Mouse (Mus musculus) hindbrain, postnatal 0 days (tissue): ENCODE measurements at regions not wholly inside any gene's neighbourhood (a gene's known extent, or its start where the extent isn't known, plus 50 kb on each side); places are given as distances from the start of the nearest gene placed in this dataset.

Experiments
- ATAC-seq: fragments of 200-750 bp; cut with Nextera tagmentation; 2 replicates; pipeline ENCODE4 v1.8.0; 2017; ENCODE audit warnings: mild to moderate bottlenecking, moderate TSS enrichment, moderate library complexity
- DNase-seq: peaks from one replicate; pipeline ENCODE4 v3.0.0-alpha.2; 2015; ENCODE audit warnings: low spot score
- H3K27ac ChIP-seq: fragments of 300-500 bp; sonication (generic); 2 replicates; pipeline ENCODE4 v1.5.1; 2014; ENCODE audit warnings: mild to moderate bottlenecking
- H3K27me3 ChIP-seq: fragments of 300-500 bp; sonication (generic); 2 replicates; pipeline ENCODE4 v1.6.1; 2014; ENCODE audit warnings: low read length, mixed read lengths; ENCODE audit not compliant: insufficient read depth
- H3K36me3 ChIP-seq: fragments of 300-500 bp; sonication (generic); 2 replicates; pipeline ENCODE4 v1.6.1; 2014; ENCODE audit warnings: low read length, mixed read lengths; ENCODE audit not compliant: insufficient read depth
- H3K4me1 ChIP-seq: fragments of 300-500 bp; sonication (generic); 2 replicates; pipeline ENCODE4 v1.6.1; 2014; ENCODE audit warnings: antibody characterized with exemption, low read length, mixed read lengths; ENCODE audit not compliant: insufficient read depth
- H3K4me2 ChIP-seq: fragments of 300-500 bp; sonication (generic); 2 replicates; pipeline ENCODE4 v1.6.1; 2014; ENCODE audit warnings: low read depth, mild to moderate bottlenecking, low read length, moderate library complexity, mixed read lengths
- H3K4me3 ChIP-seq: fragments of 300-500 bp; sonication (generic); 2 replicates; pipeline ENCODE4 v1.5.1; 2014; ENCODE audit warnings: low read length
- H3K9ac ChIP-seq: fragments of 300-500 bp; sonication (generic); replicated peaks from 2 replicates; pipeline ENCODE4 v1.6.1; 2014; ENCODE audit warnings: mild to moderate bottlenecking, low read length, moderate library complexity, mixed read lengths
- H3K9me3 ChIP-seq: fragments of 300-500 bp; sonication (generic); 2 replicates; pipeline ENCODE4 v1.6.1; 2016; ENCODE audit warnings: low read length, mixed read lengths
- CTCF ChIP-seq: IDR thresholded peaks from 2 replicates; pipeline ENCODE4 v1.5.1; 2016; ENCODE audit warnings: antibody characterized with exemption, control low read depth, low read depth
- WGBS: fragments of 180-500 bp; shearing (Covaris S2); extraction: QIAGEN DNeasy Blood & Tissue Kit; methylation state at CpG from one replicate; pipeline ENCODE4 v1.1.7; 2014; 5-methylcytosine and 5-hydroxymethylcytosine counted together

DNA sequence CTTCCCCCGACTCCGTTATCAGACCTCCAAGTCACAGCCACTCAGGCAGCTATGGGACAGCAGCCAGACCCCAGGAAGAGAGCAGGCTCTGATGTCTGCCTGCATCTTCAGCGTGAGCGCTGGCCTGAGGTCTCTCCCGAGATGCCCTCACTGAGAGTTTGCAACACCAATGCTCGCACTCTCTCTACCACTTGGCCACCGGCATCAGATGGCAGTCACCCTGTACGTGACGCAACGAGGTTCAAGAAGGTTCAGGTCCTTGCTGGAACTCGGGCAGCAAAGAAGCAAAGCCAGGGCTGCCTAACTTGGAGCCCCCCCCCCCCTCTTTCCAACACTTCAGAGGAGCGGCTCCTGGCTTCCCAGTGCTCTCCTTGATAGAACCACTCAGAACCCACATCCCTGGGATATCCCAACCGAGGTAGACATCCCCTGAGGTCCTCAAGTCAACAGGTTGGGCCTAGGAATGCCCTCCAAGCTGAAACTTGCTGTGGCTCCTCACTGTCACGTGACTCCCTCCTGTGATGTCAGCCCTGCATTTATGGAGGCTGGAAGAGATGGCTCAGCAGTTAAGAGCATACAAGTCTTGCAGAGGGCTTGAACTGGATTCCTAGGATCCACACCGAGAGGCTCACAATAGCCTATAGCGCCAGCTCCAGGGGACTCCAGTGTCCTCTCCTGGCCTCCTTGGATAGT is 91.9 kb downstream of the Vegfa start:
- Histone ChIP-seq H3K4me2 (no peak overlapping the region), H3K27me3 (no peaks in the 10 kb centered on the region), H3K4me3 (no peak overlapping the region), H3K27ac (no peak overlapping the region), H3K9ac (no peak overlapping the region), H3K4me1 (no peaks in the 10 kb centered on the region), H3K36me3 (no peaks in the 10 kb centered on the region), H3K9me3 (no peaks in the 10 kb centered on the region)
- ATAC-seq, result no peak
- WGBS, result 91% methylated on average over 16 of the region's 16 CpGs
- DNase-seq, result no peak
- no peak for TF ChIP-seq CTCF

- H3K9ac ChIP-seq, result no peak overlapping the region
- WGBS, result 44% methylated on average over 1 of the region's 1 CpGs
- DNase-seq (no peak), ATAC-seq (no peak)
- H3K27ac ChIP-seq, result no peak overlapping the region
- TF ChIP-seq CTCF, result no peak
- H3K27me3 ChIP-seq, result no peaks in the 10 kb centered on the region
- H3K4me3 ChIP-seq, result no peak overlapping the region
- no peaks in the 10 kb centered on the region for H3K9me3 ChIP-seq
- H3K4me1 ChIP-seq, result no peaks in the 10 kb centered on the region
- H3K4me2 ChIP-seq, result no peak overlapping the region
- no peaks in the 10 kb centered on the region for H3K36me3 ChIP-seq
These were observed 93.9 kb downstream of the Vegfa start for GRCm38 (mm10) chr17:45938284-45938683.

- Histone ChIP-seq H3K9me3 (no peaks in the 10 kb centered on the region), H3K4me1 (no peaks in the 10 kb centered on the region), H3K4me3 (no peak overlapping the region), H3K27ac (no peak overlapping the region), H3K36me3 (no peaks in the 10 kb centered on the region), H3K9ac (no peak overlapping the region), H3K27me3 (no peaks in the 10 kb centered on the region), H3K4me2 (no peak overlapping the region)
- 34% methylated on average over 12 of the region's 12 CpGs for WGBS
- DNase-seq (no peak), ATAC-seq (no peak)
- no peak for TF ChIP-seq CTCF
These were observed 95.6 kb downstream of the Vegfa start for GRCm38 (mm10) chr17:45936577-45936976.

GRCm38 (mm10) chr17:45935291-45935690 is 96.9 kb downstream of the Vegfa start:
- Histone ChIP-seq H3K4me3 (no peak overlapping the region), H3K4me1 (no peaks in the 10 kb centered on the region), H3K36me3 (no peaks in the 10 kb centered on the region), H3K27me3 (no peaks in the 10 kb centered on the region), H3K27ac (no peak overlapping the region), H3K4me2 (no peak overlapping the region), H3K9me3 (no peaks in the 10 kb centered on the region), H3K9ac (no peak overlapping the region)
- WGBS, result 80% methylated on average over 4 of the region's 4 CpGs
- no peak for DNase-seq
- ATAC-seq, result no peak
- no peak for TF ChIP-seq CTCF

- Histone ChIP-seq H3K9me3 (no peaks in the 10 kb centered on the region), H3K9ac (no peak overlapping the region), H3K4me1 (no peaks in the 10 kb centered on the region), H3K27ac (no peak overlapping the region), H3K36me3 (no peaks in the 10 kb centered on the region), H3K27me3 (no peaks in the 10 kb centered on the region), H3K4me3 (no peak overlapping the region), H3K4me2 (no peak overlapping the region)
- TF ChIP-seq CTCF, result no peak
- WGBS, result 38% methylated on average over 2 of the region's 2 CpGs
- no peak for ATAC-seq
- no peak for DNase-seq
These were observed 98.2 kb downstream of the Vegfa start for GRCm38 (mm10) chr17:45934002-45934401.

GRCm38 (mm10) chr17:45933034-45933433 is 99.1 kb downstream of the Vegfa start:
- Histone ChIP-seq H3K36me3 (no peaks in the 10 kb centered on the region), H3K4me1 (no peaks in the 10 kb centered on the region), H3K27ac (no peak overlapping the region), H3K9me3 (no peaks in the 10 kb centered on the region), H3K27me3 (no peaks in the 10 kb centered on the region), H3K4me2 (no peak overlapping the region), H3K9ac (no peak overlapping the region), H3K4me3 (no peak overlapping the region)
- WGBS, result 39% methylated on average over 10 of the region's 10 CpGs
- TF ChIP-seq CTCF, result no peak
- DNase-seq, result no peak
- ATAC-seq, result no peak

DNA sequence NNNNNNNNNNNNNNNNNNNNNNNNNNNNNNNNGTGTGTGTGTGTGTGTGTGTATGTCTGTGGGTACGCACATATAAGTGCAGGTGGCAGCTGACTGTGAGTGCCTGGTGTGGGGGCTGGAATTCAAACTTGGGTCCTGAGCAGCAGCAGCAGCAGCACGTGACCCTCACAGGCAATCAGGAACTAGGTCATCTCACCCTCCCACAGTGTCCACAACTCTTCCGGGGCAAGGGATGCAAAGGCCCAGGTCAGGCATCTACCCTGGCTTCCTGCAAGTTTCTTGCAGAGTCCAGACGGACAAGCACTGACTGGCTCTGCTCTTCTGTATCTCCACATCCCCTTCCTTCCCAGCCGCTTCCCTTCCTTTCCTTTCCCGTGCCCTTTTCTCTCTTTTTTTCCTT is 99.6 kb downstream of the Vegfa start:
- no peaks in the 10 kb centered on the region for H3K36me3 ChIP-seq
- no peak overlapping the region for H3K4me3 ChIP-seq
- no peak overlapping the region for H3K9ac ChIP-seq
- DNase-seq, result no peak
- no peaks in the 10 kb centered on the region for H3K4me1 ChIP-seq
- no peak overlapping the region for H3K4me2 ChIP-seq
- H3K27me3 ChIP-seq, result no peaks in the 10 kb centered on the region
- no peaks in the 10 kb centered on the region for H3K9me3 ChIP-seq
- no peak for ATAC-seq
- H3K27ac ChIP-seq, result no peak overlapping the region
- no peak for TF ChIP-seq CTCF
- WGBS, result 70% methylated on average over 6 of the region's 6 CpGs
